Mouse (Mus musculus): Measurements from ENCODE around the gene Nmur1. TPM values are rescaled to one million over a fixed set of nuclear protein-coding genes. Genes with fewer than 3 reads are reported as not detected.

The Nmur1 gene
- polyA plus RNA-seq, 1 experiment from 2014 or later, result not detected

GRCm38 (mm10) chr1:86449966-86450365 is 23.9 kb upstream of the Nmur1 start:
- H3K9me3 ChIP-seq (replicated peaks), result no peaks in the 10 kb centered on the region
- no peaks in the 10 kb centered on the region for H3K36me3 ChIP-seq
- WGBS, result 45% methylated on average over 6 of the region's 6 CpGs
- H3K4me1 ChIP-seq, result peaks cover 4% of the 10 kb centered on the region; the same call in 1 of the 2 replicates
- H3K27ac ChIP-seq (replicated peaks), result no peak overlapping the region
- no peak for DNase-seq (ENCODE audit: low spot score)
- H3K27me3 ChIP-seq (ENCODE audit: low read depth, poor library complexity, severe bottlenecking), result no peaks in the 10 kb centered on the region
- H3K4me3 ChIP-seq, result no peak overlapping the region

GRCm38 (mm10) chr1:86448272-86448671 is 22.2 kb upstream of the Nmur1 start:
- WGBS, result 47% methylated on average over 4 of the region's 4 CpGs
- no peak overlapping the region for H3K4me3 ChIP-seq
- H3K27ac ChIP-seq (replicated peaks), result no peak overlapping the region

GRCm38 (mm10) chr1:86447596-86448171 is 21.7 kb upstream of the Nmur1 start:
- Histone ChIP-seq H3K27me3 (ENCODE audit: low read depth, poor library complexity, severe bottlenecking) (no peaks in the 10 kb centered on the region), H3K9me3 (replicated peaks) (no peaks in the 10 kb centered on the region), H3K4me3 (no peak overlapping the region), H3K4me1 (peaks cover 20% of the 10 kb centered on the region), H3K36me3 (no peaks in the 10 kb centered on the region), H3K27ac (replicated peaks) (no peak overlapping the region)
- WGBS, result 54% methylated on average over 13 of the region's 13 CpGs
- DNase-seq (ENCODE audit: low spot score), result no peak

More at GRCm38 (mm10) chr1:86448272-86448671, 22.2 kb upstream of the Nmur1 start:
- Histone ChIP-seq H3K36me3 (no peaks in the 10 kb centered on the region), H3K4me1 (peaks cover 14% of the 10 kb centered on the region), H3K9me3 (replicated peaks) (no peaks in the 10 kb centered on the region), H3K27me3 (ENCODE audit: low read depth, poor library complexity, severe bottlenecking) (no peaks in the 10 kb centered on the region)
- DNase-seq (ENCODE audit: low spot score), result no peak

GRCm38 (mm10) chr1:86443386-86444172 is 17.6 kb upstream of the Nmur1 start:
- H3K4me3 ChIP-seq, result peak overlapping the region; percentile 61
- WGBS, result 59% methylated on average over 8 of the region's 8 CpGs

GRCm38 (mm10) chr1:86442832-86443231 is 16.8 kb upstream of the Nmur1 start:
- Histone ChIP-seq H3K27me3 (ENCODE audit: low read depth, poor library complexity, severe bottlenecking) (peaks cover 6% of the 10 kb centered on the region; the same call in 1 of the 2 replicates), H3K36me3 (no peaks in the 10 kb centered on the region), H3K27ac (replicated peaks) (peak overlapping the region; percentile 98), H3K9me3 (replicated peaks) (no peaks in the 10 kb centered on the region), H3K4me3 (peak overlapping the region; percentile 61), H3K4me1 (peaks cover 60% of the 10 kb centered on the region)
- no peak for DNase-seq (ENCODE audit: low spot score)
- WGBS, result 3% methylated on average over 24 of the region's 24 CpGs

More at GRCm38 (mm10) chr1:86443386-86444172, 17.6 kb upstream of the Nmur1 start:
- Histone ChIP-seq H3K9me3 (replicated peaks) (no peaks in the 10 kb centered on the region), H3K36me3 (no peaks in the 10 kb centered on the region), H3K27ac (replicated peaks) (peak overlapping the region; percentile 98), H3K4me1 (peaks cover 53% of the 10 kb centered on the region), H3K27me3 (ENCODE audit: low read depth, poor library complexity, severe bottlenecking) (peaks cover 6% of the 10 kb centered on the region; the same call in 1 of the 2 replicates)
- peak; percentile 40 for DNase-seq (ENCODE audit: low spot score)

GRCm38 (mm10) chr1:86441980-86442831 is 16.2 kb upstream of the Nmur1 start:
- Histone ChIP-seq H3K4me1 (peaks cover 62% of the 10 kb centered on the region), H3K36me3 (no peaks in the 10 kb centered on the region), H3K27me3 (ENCODE audit: low read depth, poor library complexity, severe bottlenecking) (peaks cover 6% of the 10 kb centered on the region; the same call in 1 of the 2 replicates)

GRCm38 (mm10) chr1:86441724-86441979 is 15.6 kb upstream of the Nmur1 start:
- no peaks in the 10 kb centered on the region for H3K9me3 ChIP-seq (replicated peaks)

More at GRCm38 (mm10) chr1:86441980-86442831, 16.2 kb upstream of the Nmur1 start:
- under 1% methylated on average over 80 of the region's 81 CpGs for WGBS
- Histone ChIP-seq H3K4me3 (peak overlapping the region; percentile 61), H3K27ac (replicated peaks) (peak overlapping the region; percentile 98), H3K9me3 (replicated peaks) (no peaks in the 10 kb centered on the region)
- DNase-seq (ENCODE audit: low spot score), result peak; percentile 91

GRCm38 (mm10) chr1:86440887-86441723 is 15.1 kb upstream of the Nmur1 start:
- H3K27ac ChIP-seq (replicated peaks), result peak overlapping the region; percentile 98
- H3K27me3 ChIP-seq (ENCODE audit: low read depth, poor library complexity, severe bottlenecking), result peaks cover 6% of the 10 kb centered on the region; the same call in 1 of the 2 replicates
- under 1% methylated on average over 23 of the region's 29 CpGs for WGBS
- no peaks in the 10 kb centered on the region for H3K36me3 ChIP-seq
- H3K9me3 ChIP-seq (replicated peaks), result no peaks in the 10 kb centered on the region
- H3K4me1 ChIP-seq, result peaks cover 69% of the 10 kb centered on the region
- H3K4me3 ChIP-seq, result peak overlapping the region; percentile 61
- peak; percentile 84 for DNase-seq (ENCODE audit: low spot score)

More at GRCm38 (mm10) chr1:86441724-86441979, 15.6 kb upstream of the Nmur1 start:
- peak overlapping the region; percentile 98 for H3K27ac ChIP-seq (replicated peaks)
- no peak for DNase-seq (ENCODE audit: low spot score)
- WGBS, result 0% methylated on average over 5 of the region's 5 CpGs
- no peaks in the 10 kb centered on the region for H3K36me3 ChIP-seq
- H3K27me3 ChIP-seq (ENCODE audit: low read depth, poor library complexity, severe bottlenecking), result peaks cover 6% of the 10 kb centered on the region; the same call in 1 of the 2 replicates
- peaks cover 63% of the 10 kb centered on the region for H3K4me1 ChIP-seq
- peak overlapping the region; percentile 61 for H3K4me3 ChIP-seq

- Histone ChIP-seq H3K27me3 (ENCODE audit: low read depth, poor library complexity, severe bottlenecking) (peaks cover 6% of the 10 kb centered on the region; the same call in 1 of the 2 replicates), H3K4me3 (peak overlapping the region; percentile 61), H3K27ac (replicated peaks) (peak overlapping the region; percentile 98), H3K9me3 (replicated peaks) (no peaks in the 10 kb centered on the region), H3K36me3 (no peaks in the 10 kb centered on the region), H3K4me1 (peaks cover 77% of the 10 kb centered on the region)
- 3% methylated on average over 18 of the region's 18 CpGs for WGBS
- DNase-seq (ENCODE audit: low spot score), result peak; percentile 95
Measured at GRCm38 (mm10) chr1:86440171-86440886, 14.3 kb upstream of the Nmur1 start.

- Histone ChIP-seq H3K27me3 (ENCODE audit: low read depth, poor library complexity, severe bottlenecking) (peaks cover 6% of the 10 kb centered on the region; the same call in 1 of the 2 replicates), H3K9me3 (replicated peaks) (no peaks in the 10 kb centered on the region), H3K4me3 (peak overlapping the region; percentile 61; the same call in 1 of the 2 replicates), H3K36me3 (no peaks in the 10 kb centered on the region), H3K27ac (replicated peaks) (peak overlapping the region; percentile 98), H3K4me1 (peaks cover 84% of the 10 kb centered on the region)
- DNase-seq (ENCODE audit: low spot score), result no peak
- WGBS, result 35% methylated on average over 8 of the region's 8 CpGs
Measured at GRCm38 (mm10) chr1:86439487-86440170, 13.6 kb upstream of the Nmur1 start.

- H3K36me3 ChIP-seq, result no peaks in the 10 kb centered on the region
- H3K9me3 ChIP-seq (replicated peaks), result no peaks in the 10 kb centered on the region
- H3K27me3 ChIP-seq (ENCODE audit: low read depth, poor library complexity, severe bottlenecking), result peaks cover 6% of the 10 kb centered on the region; the same call in 1 of the 2 replicates
- H3K4me1 ChIP-seq, result peaks cover 87% of the 10 kb centered on the region
- no peak overlapping the region for H3K4me3 ChIP-seq
- WGBS, result 82% methylated on average over 2 of the region's 2 CpGs
- no peak for DNase-seq (ENCODE audit: low spot score)
- peak overlapping the region; percentile 99 for H3K27ac ChIP-seq (replicated peaks)
Measured at GRCm38 (mm10) chr1:86438501-86438900, 12.5 kb upstream of the Nmur1 start.
